Mouse (Mus musculus): ENCODE data around the gene Slc3a1.

The Slc3a1 gene

DNA sequence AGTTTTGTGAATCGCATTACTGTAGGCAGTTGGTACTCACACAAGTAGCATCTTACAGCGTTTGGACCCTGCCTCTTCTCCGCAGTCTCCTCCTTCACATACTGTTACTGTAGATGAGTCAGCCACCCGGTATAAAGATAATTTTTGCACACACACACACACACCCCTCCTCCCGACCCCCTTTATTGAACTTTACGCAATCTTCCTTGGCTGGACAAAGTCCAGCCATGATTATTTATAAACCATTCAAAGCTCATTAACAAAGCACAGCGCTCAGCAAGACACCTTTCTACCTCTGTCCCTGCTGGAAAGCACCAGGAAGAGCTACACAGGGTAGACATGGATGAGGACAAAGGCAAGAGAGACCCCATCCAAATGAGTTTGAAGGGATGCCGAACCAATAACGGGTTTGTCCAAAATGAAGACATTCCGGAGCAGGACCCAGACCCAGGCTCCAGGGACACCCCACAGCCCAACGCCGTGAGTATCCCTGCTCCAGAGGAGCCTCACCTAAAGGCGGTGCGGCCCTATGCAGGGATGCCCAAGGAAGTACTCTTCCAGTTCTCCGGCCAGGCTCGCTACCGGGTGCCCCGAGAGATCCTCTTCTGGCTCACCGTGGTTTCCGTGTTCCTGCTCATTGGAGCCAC lies at the start of gene Slc3a1:
Gene Slc3a1 (plus strand): TSS at position 284 of the 647 bp plus-strand sequence.
- no peak for DNase-seq (ENCODE audit: low read depth, low spot score)

DNA sequence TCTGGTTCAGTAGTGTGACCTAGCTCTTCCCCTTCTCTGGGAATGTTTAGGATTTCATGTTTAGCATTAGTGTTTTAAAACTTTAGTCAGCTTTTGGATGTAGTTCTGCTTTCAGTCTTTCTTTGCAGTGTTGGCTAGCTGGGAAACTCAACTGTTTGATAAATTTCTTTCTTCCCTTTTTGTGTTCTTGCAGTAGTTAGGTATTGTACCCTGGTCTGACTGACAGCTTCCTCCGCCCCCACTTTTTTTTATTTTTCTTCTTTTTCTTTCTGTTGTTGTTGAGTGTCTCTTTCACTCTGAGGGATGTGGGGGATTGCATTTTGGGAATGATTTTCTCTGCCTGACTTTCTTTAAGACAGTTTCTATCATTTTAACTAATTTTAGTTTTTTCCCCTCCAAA lies 46.5 kb upstream of the Slc3a1 start:
- DNase-seq (ENCODE audit: low read depth, low spot score): no peak

DNA sequence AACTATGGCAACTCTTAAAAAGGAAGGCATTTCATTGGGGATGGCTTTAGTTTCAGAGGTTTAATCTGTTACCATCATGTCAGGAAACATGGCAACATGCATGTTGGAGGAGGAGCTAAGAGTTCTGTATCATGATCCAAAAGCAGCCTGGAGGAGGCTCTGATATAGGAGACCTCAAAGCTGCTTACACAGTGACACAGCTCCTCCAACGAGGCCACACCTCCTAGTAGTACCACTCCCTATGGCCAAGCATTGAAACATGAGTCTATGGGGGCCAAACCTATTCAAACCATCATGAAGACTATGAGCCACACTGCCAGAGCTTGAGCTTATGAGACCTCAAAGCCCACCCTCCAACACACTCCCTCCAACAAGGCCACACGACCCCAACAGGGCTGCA lies 45.4 kb upstream of the Slc3a1 start:
- no peak for DNase-seq (ENCODE audit: low read depth, low spot score)

DNA sequence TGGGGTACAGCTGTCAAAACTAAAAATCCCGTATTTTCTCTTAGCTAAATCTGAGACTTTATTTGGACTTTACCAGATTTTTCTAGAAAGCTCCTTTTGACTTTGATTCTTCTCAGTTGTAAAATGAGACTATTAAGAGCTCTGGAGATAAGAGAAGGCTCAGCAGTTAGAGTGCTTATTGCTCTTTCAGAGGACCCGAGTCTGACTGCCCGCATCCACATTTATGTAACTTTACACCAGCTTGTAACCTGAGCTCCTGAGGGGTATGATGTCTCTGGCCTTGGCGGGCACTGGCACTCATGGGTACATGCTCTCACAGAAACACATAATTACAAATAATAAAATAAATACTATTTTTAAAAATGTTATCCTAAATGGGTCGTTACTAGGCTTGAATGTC lies 41.8 kb upstream of the Slc3a1 start:
- DNase-seq (ENCODE audit: low read depth, low spot score): no peak

DNA sequence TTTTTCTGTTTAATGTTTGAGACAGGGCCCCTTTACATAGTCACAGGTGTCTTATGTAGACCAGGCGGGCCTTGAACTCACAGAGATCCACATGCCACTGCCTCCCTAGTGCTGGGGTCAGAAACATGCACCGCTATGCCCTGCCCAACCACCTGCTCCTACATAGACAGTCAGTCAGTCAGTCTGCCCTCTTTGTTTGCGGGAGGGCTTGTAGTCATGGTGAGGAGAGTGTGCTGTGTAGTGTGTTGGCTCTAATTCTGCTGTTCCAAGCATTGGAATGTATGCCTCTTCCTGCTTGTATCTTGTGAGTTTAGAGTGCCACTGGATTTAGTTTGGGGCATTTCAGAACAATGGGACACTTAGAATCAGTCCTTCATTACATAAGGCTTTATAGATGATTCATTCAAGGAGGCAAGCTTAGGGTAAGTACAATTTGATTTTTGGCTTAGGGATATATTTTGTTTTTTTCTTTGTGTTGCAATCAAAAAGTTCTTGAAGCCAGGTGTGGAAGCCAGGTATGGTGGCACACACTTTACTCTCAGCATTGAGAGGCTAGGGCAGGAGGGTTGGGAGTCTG lies 40.3 kb upstream of the Slc3a1 start:
- no peak for DNase-seq (ENCODE audit: low read depth, low spot score)

DNA sequence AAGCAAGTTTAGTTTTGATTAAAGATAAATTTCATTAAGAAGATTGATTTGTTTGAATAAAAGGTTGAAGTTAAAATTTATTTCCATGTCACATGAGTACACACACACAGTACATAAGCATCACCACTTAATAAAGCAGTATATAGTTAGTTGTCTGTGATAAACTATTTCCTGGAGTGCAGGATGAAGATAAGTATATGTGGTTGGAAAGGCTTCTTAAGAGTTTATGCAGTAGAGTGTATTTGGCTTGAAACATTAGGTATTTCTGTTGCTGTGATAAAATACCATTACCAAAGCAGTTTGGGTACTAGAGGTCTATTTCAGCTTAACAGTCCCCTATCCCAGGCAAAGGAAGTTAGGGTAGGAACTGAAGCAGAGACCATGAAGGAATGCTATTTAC lies 39.7 kb upstream of the Slc3a1 start:
- DNase-seq (ENCODE audit: low read depth, low spot score): no peak

DNA sequence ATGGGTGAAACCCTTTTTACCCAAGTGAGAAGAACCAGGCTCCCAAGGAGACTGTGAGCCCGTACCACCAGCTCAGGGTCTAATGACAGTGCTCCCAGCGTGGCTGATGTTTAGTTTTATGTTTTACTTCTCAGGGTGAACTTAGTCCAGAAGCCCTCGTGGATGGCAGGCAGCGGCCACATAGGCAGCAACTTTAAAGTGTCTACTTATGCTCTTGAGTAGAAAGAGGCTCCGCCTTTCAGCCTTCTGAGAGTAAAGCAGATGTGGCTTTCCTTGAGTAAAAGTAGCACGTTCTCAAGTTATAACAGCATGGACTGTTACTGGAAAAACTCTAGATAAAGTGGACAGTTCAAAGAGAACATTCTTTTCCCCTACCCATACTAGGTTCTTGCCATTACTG lies 32.3 kb upstream of the Slc3a1 start:
- DNase-seq (ENCODE audit: low read depth, low spot score): no peak

DNA sequence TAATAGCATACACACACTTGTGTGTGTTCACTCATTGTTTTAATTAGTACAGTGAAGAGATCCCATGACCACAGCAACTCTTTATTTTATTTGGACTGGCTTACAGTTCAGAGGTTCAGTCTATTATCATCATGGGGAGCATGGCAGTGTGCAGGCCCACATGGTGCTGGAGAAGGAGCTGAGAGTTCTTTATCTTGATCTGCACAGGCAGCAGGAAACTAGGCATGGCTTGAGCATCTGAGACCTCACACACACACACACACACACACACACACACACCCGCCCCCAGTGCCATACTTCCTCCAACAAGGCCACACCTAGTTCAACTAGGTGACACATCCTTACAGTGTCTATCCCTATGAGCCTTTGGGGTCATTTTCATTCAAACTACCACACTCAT lies 30.5 kb upstream of the Slc3a1 start:
- no peak for DNase-seq (ENCODE audit: low read depth, low spot score)

DNA sequence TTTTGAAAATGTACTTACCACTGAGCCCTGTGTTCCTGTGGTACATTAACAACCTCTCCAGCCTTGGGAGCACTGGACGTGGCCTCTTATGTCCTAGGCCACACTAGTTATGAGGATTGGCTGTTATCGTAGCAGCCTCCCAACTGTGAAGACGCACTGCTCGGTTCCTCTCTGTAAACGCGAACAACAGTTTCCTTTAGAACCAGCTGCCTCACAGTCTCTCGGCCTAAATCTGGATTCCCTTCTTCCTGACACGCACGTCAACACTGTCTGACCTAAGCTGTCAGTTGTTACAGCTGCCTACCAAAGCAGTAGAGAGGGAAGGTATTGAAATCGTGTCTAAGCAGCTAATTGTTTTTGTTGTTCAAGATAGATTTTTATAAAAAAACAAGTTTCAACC lies 28.5 kb upstream of the Slc3a1 start:
- DNase-seq (ENCODE audit: low read depth, low spot score): no peak

DNA sequence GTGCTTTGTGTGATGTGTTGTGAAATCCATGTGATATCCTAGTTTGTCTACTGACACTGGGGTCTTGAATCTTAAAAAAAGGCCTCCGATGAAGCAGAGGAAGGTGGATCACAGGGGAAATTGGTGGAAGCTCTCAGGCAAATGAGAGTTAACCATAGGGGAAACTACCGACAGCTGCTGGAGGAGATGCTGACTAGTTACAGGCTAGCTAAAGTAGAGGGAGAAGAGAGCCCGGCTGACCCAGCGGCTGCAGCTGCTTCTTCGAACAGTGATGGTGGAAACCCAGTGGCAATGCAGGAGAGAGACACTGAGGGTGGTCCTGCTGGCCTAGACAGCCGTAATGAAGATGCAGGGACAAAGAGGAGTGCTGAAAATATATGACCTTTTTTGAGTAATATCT lies 14.7 kb upstream of the Slc3a1 start:
- no peak for DNase-seq (ENCODE audit: low read depth, low spot score)

DNA sequence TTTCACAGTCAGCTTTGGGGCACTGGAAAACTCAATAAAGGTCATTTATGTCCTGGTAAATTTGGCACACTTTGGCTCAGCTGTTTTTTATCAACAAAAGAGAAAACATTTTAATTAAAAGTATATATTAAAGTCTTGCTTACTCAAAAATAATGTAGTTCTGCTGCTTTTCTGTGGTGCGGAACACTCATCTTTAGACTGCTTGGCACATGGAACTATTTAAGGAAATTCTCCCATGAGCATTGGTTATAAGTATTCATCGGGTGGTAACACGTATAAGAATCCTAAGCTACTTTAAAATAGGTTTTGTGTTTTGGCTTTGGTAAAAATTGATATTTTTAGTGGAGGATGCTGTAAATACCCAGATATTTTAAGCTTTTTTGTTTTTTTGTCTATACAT lies 13.5 kb upstream of the Slc3a1 start:
- DNase-seq (ENCODE audit: low read depth, low spot score): no peak

DNA sequence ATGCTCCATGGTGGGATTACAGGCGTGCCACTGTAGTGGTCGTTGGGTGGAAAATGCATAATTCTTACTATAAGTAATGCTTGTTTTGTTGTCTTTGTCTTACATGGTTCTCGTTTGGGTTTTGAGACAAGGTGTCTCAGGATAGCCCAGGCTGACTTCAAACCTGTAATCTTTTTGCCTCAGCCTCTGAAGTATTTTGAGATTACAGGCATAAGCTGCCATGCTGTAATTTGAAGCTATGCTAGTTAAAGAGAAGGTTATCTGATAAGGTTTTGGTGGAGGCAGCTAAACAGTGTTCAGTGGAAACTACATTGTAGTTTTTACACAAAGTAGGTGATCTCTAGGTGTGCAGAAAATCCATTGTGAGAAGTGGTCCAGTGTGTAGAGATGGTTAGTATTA lies 9.8 kb upstream of the Slc3a1 start:
- no peak for DNase-seq (ENCODE audit: low read depth, low spot score)

DNA sequence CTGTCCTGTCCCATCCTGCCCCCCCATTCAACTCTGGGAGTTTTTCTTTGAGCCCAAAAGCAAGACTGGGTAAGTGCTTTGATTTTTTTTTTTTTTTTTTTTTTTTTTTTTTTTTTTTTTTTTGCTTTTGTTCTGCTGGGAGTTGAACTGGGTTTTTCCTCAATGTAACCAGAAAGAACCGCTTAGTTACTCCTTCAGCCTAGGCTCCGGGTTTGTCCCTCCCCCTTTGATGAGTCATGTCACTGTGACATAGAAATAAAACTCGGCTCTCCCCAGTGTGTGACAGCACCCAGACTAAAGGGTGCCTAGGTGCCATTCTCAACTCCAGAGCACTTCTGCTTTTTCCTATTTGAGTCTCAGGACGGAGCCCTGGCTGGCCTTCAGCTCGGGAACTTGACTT lies 9.4 kb upstream of the Slc3a1 start:
- no peak for DNase-seq (ENCODE audit: low read depth, low spot score)

DNA sequence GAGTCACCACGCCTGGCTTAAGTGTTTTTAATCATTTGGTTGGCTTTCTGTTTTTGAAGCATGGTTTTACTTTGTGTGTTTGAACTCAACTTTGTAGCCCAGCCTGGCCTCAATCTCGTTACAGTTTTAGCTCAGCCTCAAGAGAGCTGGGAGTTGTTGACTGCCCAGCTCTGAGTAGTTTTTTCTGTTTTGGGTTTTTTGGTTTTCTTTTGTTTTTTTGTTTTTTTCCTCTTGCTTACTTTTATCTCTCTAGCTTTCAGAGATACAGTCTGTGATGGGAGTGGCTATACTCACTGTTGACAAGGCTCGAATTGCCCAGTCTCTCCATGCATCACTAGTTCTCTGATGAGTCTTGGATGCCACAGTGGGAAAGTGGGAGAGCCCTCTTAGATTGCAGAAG lies 7.8 kb upstream of the Slc3a1 start:
- no peak for DNase-seq (ENCODE audit: low read depth, low spot score)

DNA sequence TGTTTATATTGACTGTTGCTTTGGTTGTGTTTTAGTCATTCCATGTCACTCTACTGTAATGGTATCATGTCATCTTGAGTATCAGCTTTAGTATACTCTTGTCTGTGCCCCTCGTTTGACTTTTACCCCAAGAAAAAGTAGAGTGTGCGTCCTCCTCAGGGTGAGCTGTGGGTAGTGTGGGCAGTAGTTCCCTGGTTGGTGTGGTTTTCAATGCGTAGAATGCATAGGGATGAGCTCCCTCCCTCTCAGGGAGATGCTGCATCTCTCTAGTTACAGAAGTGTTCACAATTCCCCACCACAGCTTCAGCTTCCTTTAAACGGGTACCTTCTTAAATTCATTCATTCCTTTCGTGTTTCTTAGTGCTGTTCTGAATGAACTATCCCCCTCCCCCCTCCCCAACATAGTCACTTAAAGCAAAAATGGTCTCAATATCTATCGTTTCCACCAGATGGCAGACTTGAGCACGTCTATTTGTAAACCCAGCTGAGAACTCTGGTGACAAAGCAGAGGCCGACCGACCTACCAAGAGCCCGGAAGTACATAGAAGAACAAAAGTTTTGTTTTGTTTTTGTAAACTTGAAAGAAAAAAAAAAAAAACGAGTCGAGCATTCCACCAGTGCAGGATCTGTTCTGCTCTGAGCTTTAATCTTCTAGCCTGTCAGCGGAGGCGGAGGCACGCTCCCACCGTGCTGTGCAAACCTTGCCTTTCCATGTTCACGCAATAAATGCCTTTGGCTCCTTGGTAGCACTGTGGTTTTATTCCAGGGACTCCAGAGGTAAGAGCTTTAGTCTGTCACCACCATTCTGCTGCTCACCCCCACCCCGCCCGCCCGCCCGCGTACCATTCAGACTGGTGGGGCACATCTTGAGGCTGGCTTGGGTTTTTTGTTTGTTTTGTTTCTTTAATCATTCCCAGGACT lies 4.7 kb upstream of the Slc3a1 start:
- DNase-seq (ENCODE audit: low read depth, low spot score): peak; percentile 61

DNA sequence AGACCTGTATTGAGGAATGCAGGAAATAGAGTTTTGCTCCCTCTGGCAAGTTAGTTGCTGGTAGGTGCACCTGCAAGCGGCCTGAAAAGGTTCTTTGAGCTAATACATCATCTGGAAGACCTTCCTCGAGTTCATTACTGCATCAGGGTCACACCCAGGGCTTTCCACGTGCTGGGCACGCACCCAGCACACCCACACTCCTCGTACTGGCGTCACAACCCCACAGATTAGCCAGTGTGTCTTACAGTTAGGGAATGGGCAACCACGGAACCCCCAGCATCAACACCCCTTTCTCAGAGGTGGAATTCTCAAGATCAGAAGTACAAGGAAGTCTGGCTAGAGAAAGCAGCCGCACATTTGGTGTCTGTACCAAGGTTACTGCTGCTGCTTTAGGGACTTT lies 3.9 kb upstream of the Slc3a1 start:
- DNase-seq (ENCODE audit: low read depth, low spot score): no peak

DNA sequence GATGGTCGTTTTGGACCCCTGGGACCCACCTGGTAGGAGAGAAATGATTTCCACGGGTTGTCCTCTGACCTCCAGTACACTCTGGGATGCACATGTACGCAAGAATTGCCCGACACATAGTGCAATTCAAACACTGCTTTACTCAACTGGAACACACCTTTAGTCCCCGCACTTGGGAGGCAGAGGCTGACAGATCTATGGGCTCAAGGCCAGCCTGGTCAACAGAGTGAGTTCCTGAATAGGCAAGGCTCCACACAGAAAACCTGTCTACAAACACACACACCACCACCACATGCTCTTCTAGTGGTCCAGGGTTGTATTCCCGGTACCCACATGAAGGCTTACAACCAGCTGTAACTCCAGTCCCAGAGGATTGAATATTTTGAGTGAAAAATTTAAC lies 3.0 kb upstream of the Slc3a1 start:
- DNase-seq (ENCODE audit: low read depth, low spot score): no peak

DNA sequence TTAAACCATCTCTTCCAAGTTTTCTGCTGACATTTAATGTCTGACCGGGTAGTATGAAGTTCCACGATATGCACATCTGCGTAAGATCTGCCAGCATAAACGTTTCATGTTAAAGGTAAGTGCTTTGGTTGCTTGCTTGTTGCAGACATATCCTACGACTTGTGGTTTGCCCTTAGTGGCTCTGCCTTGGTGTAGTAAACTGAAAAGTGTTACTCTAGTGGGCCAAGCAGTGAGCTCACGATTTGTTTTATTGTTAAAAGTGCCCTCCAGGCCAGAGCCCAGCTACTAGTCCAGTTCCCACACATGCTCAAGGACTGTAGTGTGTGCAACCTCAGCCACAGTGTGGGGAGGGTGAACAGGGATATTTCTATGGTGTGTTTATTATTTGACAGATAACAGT lies 1.7 kb upstream of the Slc3a1 start:
- no peak for DNase-seq (ENCODE audit: low read depth, low spot score)

DNA sequence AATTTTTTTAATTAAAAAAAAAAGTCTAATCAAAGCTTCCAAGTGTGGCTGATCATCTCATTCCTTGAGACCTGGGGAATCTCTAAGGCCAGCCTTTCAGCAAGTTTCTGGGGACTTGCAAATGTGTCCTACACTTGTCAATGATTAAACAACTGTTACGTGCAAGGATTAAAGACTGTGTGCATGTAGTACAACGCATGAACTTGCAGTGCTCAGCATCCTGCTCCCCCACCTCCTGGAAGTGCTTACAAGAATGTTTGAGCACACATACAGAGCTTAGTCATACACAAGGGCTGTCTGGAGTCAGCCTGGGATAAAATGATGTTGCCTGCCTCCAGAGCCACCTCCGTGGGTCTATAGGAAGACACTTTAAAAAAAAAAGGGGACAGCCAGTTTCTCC lies 929 bp upstream of the Slc3a1 start:
- DNase-seq (ENCODE audit: low read depth, low spot score): no peak

DNA sequence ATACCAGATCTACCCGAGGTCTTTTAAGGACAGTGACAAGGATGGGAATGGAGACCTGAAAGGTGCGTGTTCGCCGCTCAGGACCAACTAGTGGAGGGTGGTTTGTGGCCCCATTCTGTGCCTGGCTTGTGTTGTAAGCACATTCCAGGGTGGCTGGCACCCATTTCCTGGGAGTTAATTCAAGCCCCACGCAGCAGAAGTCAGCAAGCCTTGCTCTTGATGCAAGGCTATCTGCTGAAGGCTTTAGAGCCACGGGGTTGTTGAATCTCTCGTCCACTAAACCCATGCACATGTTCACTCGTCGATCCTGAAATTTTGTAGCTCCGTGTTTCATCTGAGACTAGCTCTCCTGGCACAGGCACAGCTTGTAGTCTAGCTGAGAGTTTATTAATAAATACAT lies 621 bp downstream of the Slc3a1 start:
- DNase-seq (ENCODE audit: low read depth, low spot score): no peak

DNA sequence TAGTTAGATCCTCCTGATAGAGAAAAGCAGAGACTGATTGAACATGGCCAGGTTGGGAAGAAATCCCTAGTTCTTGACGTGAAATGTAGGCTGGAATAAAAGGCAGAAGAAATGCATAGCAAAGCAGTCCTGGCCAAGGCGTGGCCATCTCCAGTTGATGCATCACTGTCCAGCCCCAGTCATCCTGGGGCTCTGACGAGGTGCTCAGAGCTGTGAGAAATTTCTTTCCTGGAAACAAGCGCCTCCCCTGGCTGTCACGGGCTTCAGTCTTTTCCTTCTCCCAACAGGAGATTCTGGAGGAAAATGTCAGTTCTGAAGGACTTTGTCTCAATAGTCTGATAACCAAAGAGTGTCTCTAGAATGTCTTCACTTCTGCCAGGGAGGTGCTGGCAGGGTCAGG lies 2.5 kb downstream of the Slc3a1 start:
- DNase-seq (ENCODE audit: low read depth, low spot score): no peak

DNA sequence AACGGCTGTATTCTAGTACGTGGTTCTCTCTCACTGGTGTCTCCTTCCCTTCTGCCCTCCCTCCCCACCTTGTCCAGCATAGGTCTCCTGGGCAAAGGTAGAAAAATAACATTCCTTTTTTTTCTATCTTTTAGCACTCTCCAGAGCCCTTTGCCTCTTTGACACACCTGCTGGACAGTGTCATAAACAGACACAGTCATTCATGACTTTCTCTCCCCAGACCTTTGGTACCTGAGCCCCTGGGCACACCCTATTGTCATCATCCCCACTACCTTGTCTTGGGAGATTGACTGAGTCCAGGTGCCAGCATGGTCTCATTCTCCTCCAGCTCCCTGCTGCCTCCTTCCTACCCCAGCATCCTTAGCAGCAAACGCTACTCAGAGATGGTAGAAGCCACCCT lies 4.9 kb downstream of the Slc3a1 start:
- DNase-seq (ENCODE audit: low read depth, low spot score): no peak

DNA sequence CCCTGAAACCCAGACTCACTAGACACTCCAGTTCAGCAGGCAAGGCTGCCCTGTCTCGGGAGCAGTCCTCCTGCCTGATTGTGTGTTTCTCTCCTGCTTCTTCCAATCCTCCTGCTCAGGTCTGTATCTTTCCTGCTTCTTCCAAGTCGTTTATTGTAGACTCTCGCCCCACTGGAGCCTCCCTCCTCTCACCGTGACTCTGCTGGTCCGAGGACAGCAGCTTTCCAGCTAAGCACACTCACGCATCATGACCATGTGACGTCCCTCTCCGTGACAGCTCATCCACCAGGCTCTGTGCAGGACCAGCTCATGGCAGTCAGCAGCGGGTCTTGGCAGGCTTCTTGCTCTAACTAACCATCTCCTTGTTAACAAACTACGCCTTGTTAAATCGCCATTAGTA lies 5.9 kb downstream of the Slc3a1 start:
- DNase-seq (ENCODE audit: low read depth, low spot score): peak; percentile 26
